Mouse (Mus musculus) lung, postnatal 10 days (tissue): ENCODE results near the gene Cope.

Source experiments
- DNase-seq: peaks from one replicate; pipeline ENCODE4 v3.0.0; 2021

The Cope gene

GRCm38 (mm10) chr8:70351035-70351999 lies 49.0 kb downstream of the Cope start:
- no peak for DNase-seq

- DNase-seq = no peak
Observed at GRCm38 (mm10) chr8:70352000-70352384, 49.7 kb downstream of the Cope start.

- DNase-seq = peak; percentile 62
Observed at GRCm38 (mm10) chr8:70352657-70353151, 50.4 kb downstream of the Cope start.

- DNase-seq = peak; percentile 99
Observed at GRCm38 (mm10) chr8:70353194-70353817, 51.0 kb downstream of the Cope start, which contains the start of gene Upf1. Gene Upf1, minus strand, starts transcription at chr8:70353278.

- no peak for DNase-seq
Observed at GRCm38 (mm10) chr8:70354004-70354403, 51.7 kb downstream of the Cope start.

- DNase-seq = no peak
Observed at GRCm38 (mm10) chr8:70356111-70356510, 53.8 kb downstream of the Cope start.

GRCm38 (mm10) chr8:70359411-70359810 lies 57.1 kb downstream of the Cope start:
- peak; percentile 21 for DNase-seq

GRCm38 (mm10) chr8:70360769-70361168 lies 58.5 kb downstream of the Cope start:
- DNase-seq = peak; percentile 50

GRCm38 (mm10) chr8:70361484-70362032 lies 59.2 kb downstream of the Cope start:
- DNase-seq = no peak
